Mouse (Mus musculus): Measurements from ENCODE around the gene Olfr690. TPM values are rescaled to one million over a fixed set of nuclear protein-coding genes. Genes with fewer than 3 reads are reported as not detected.
"Not testable (repeated sequence)": the region's sequence is repeated elsewhere in the genome, so short reads cannot be mapped to it uniquely, and the experiment has no call there.

The Olfr690 gene
- polyA plus RNA-seq, 1 experiment from 2014 or later, result not detected

GRCm38 (mm10) chr7:105367268-105367667 lies 33.4 kb upstream of the Olfr690 start:
- no peaks in the 10 kb centered on the region for H3K9me3 ChIP-seq (ENCODE audit: control insufficient read depth, low read length)
- H3K9ac ChIP-seq (ENCODE audit: low read length), result no peak overlapping the region
- peaks cover 6% of the 10 kb centered on the region; the same call in 1 of the 2 replicates for H3K36me3 ChIP-seq (ENCODE audit: control insufficient read depth, insufficient read depth, low read length)
- ATAC-seq (ENCODE audit: insufficient number of reproducible peaks, insufficient read depth, low FRiP score, low read depth), result no peak
- H3K27ac ChIP-seq (replicated peaks in 1 of 2; ENCODE audit: control insufficient read depth in 1 of 2, insufficient read depth in 1 of 2, low read depth in 2 of 2, low read length in 2 of 2), result no peak overlapping the region
- H3K27me3 ChIP-seq (ENCODE audit: control insufficient read depth, insufficient read depth, low read length), result no peaks in the 10 kb centered on the region
- no peak overlapping the region for H3K4me2 ChIP-seq (ENCODE audit: low read length)
- 77% methylated on average over 5 of the region's 5 CpGs for WGBS
- H3K4me3 ChIP-seq (ENCODE audit: control insufficient read depth in 1 of 2, insufficient read depth in 1 of 2, low read depth in 1 of 2, low read length in 2 of 2), result no peak overlapping the region
- no peaks in the 10 kb centered on the region for H3K4me1 ChIP-seq (ENCODE audit: control insufficient read depth in 2 of 2, insufficient read depth in 2 of 2, low read length in 2 of 2)

GRCm38 (mm10) chr7:105361713-105362112 lies 27.8 kb upstream of the Olfr690 start:
- no peak for ATAC-seq (ENCODE audit: insufficient number of reproducible peaks, insufficient read depth, low FRiP score, low read depth)
- no peaks in the 10 kb centered on the region for H3K27me3 ChIP-seq (ENCODE audit: control insufficient read depth, insufficient read depth, low read length)
- no peak overlapping the region for H3K4me3 ChIP-seq (ENCODE audit: control insufficient read depth in 1 of 2, insufficient read depth in 1 of 2, low read depth in 1 of 2, low read length in 2 of 2)
- no peak overlapping the region for H3K27ac ChIP-seq (replicated peaks in 1 of 2; ENCODE audit: control insufficient read depth in 1 of 2, insufficient read depth in 1 of 2, low read depth in 2 of 2, low read length in 2 of 2)
- H3K4me1 ChIP-seq (ENCODE audit: control insufficient read depth in 2 of 2, insufficient read depth in 2 of 2, low read length in 2 of 2), result no peaks in the 10 kb centered on the region
- no peak overlapping the region for H3K9ac ChIP-seq (ENCODE audit: low read length)
- H3K9me3 ChIP-seq (ENCODE audit: control insufficient read depth, low read length), result no peaks in the 10 kb centered on the region
- H3K4me2 ChIP-seq (ENCODE audit: low read length), result no peak overlapping the region
- no peaks in the 10 kb centered on the region for H3K36me3 ChIP-seq (ENCODE audit: control insufficient read depth, insufficient read depth, low read length)
- WGBS, result 69% methylated on average over 2 of the region's 2 CpGs

- H3K9ac ChIP-seq (ENCODE audit: low read length); H3K4me1 ChIP-seq (ENCODE audit: control insufficient read depth in 2 of 2, insufficient read depth in 2 of 2, low read length in 2 of 2); H3K27ac ChIP-seq (replicated peaks in 1 of 2; ENCODE audit: control insufficient read depth in 1 of 2, insufficient read depth in 1 of 2, low read depth in 2 of 2, low read length in 2 of 2); H3K36me3 ChIP-seq (ENCODE audit: control insufficient read depth, insufficient read depth, low read length); H3K4me3 ChIP-seq (ENCODE audit: control insufficient read depth in 1 of 2, insufficient read depth in 1 of 2, low read depth in 1 of 2, low read length in 2 of 2); H3K27me3 ChIP-seq (ENCODE audit: control insufficient read depth, insufficient read depth, low read length); H3K9me3 ChIP-seq (ENCODE audit: control insufficient read depth, low read length); H3K4me2 ChIP-seq (ENCODE audit: low read length): not testable (repeated sequence)
- WGBS, result 92% methylated on average over 1 of the region's 2 CpGs
- peak; percentile 81 for ATAC-seq (ENCODE audit: insufficient number of reproducible peaks, insufficient read depth, low FRiP score, low read depth)
Observed at GRCm38 (mm10) chr7:105356487-105356886, 22.6 kb upstream of the Olfr690 start.

GRCm38 (mm10) chr7:105356064-105356463 lies 22.2 kb upstream of the Olfr690 start:
- WGBS, result no CpG with 5 or more reads among the region's 5 CpGs

GRCm38 (mm10) chr7:105342752-105343151 lies 8.8 kb upstream of the Olfr690 start:
- no peaks in the 10 kb centered on the region for H3K4me1 ChIP-seq (ENCODE audit: control insufficient read depth in 2 of 2, insufficient read depth in 2 of 2, low read length in 2 of 2)
- no peaks in the 10 kb centered on the region for H3K27me3 ChIP-seq (ENCODE audit: control insufficient read depth, insufficient read depth, low read length)
- no peak for ATAC-seq (ENCODE audit: insufficient number of reproducible peaks, insufficient read depth, low FRiP score, low read depth)
- H3K36me3 ChIP-seq (ENCODE audit: control insufficient read depth, insufficient read depth, low read length), result no peaks in the 10 kb centered on the region
- no peak overlapping the region for H3K9ac ChIP-seq (ENCODE audit: low read length)
- H3K4me3 ChIP-seq (ENCODE audit: control insufficient read depth in 1 of 2, insufficient read depth in 1 of 2, low read depth in 1 of 2, low read length in 2 of 2), result no peak overlapping the region
- no peaks in the 10 kb centered on the region for H3K9me3 ChIP-seq (ENCODE audit: control insufficient read depth, low read length)
- 77% methylated on average over 2 of the region's 2 CpGs for WGBS
- no peak overlapping the region for H3K4me2 ChIP-seq (ENCODE audit: low read length)
- no peak overlapping the region for H3K27ac ChIP-seq (replicated peaks in 1 of 2; ENCODE audit: control insufficient read depth in 1 of 2, insufficient read depth in 1 of 2, low read depth in 2 of 2, low read length in 2 of 2)

More at GRCm38 (mm10) chr7:105356064-105356463, 22.2 kb upstream of the Olfr690 start:
- not testable (repeated sequence) for H3K9ac ChIP-seq (ENCODE audit: low read length); H3K27me3 ChIP-seq (ENCODE audit: control insufficient read depth, insufficient read depth, low read length); H3K4me3 ChIP-seq (ENCODE audit: control insufficient read depth in 1 of 2, insufficient read depth in 1 of 2, low read depth in 1 of 2, low read length in 2 of 2); H3K9me3 ChIP-seq (ENCODE audit: control insufficient read depth, low read length); H3K4me2 ChIP-seq (ENCODE audit: low read length); H3K36me3 ChIP-seq (ENCODE audit: control insufficient read depth, insufficient read depth, low read length); H3K4me1 ChIP-seq (ENCODE audit: control insufficient read depth in 2 of 2, insufficient read depth in 2 of 2, low read length in 2 of 2); H3K27ac ChIP-seq (replicated peaks in 1 of 2; ENCODE audit: control insufficient read depth in 1 of 2, insufficient read depth in 1 of 2, low read depth in 2 of 2, low read length in 2 of 2)
- ATAC-seq (ENCODE audit: insufficient number of reproducible peaks, insufficient read depth, low FRiP score, low read depth), result 0 out of 2 replicates have a peak, but pooled peaks have one; percentile 21

- no peak within 1 kb of the TSS for H3K9ac ChIP-seq (ENCODE audit: low read length)
- WGBS, result 47% methylated on average over 1 of the region's 1 CpGs
- no peaks in the 10 kb centered on the region for H3K4me1 ChIP-seq (ENCODE audit: control insufficient read depth in 2 of 2, insufficient read depth in 2 of 2, low read length in 2 of 2)
- H3K9me3 ChIP-seq (ENCODE audit: control insufficient read depth, low read length), result no peaks in the 10 kb centered on the region
- no peak within 1 kb of the TSS for H3K4me2 ChIP-seq (ENCODE audit: low read length)
- no peak within 1 kb of the TSS for H3K4me3 ChIP-seq (ENCODE audit: control insufficient read depth in 1 of 2, insufficient read depth in 1 of 2, low read depth in 1 of 2, low read length in 2 of 2)
- no peaks in the 10 kb centered on the region for H3K36me3 ChIP-seq (ENCODE audit: control insufficient read depth, insufficient read depth, low read length)
- ATAC-seq (ENCODE audit: insufficient number of reproducible peaks, insufficient read depth, low FRiP score, low read depth), result no peak
- no peaks in the 10 kb centered on the region for H3K27me3 ChIP-seq (ENCODE audit: control insufficient read depth, insufficient read depth, low read length)
- no peak within 1 kb of the TSS for H3K27ac ChIP-seq (replicated peaks in 1 of 2; ENCODE audit: control insufficient read depth in 1 of 2, insufficient read depth in 1 of 2, low read depth in 2 of 2, low read length in 2 of 2)
Observed at GRCm38 (mm10) chr7:105342170-105342569, 8.3 kb upstream of the Olfr690 start, which contains the start of gene Olfr691. Gene Olfr691, minus strand, starts transcription at chr7:105342270.

DNA sequence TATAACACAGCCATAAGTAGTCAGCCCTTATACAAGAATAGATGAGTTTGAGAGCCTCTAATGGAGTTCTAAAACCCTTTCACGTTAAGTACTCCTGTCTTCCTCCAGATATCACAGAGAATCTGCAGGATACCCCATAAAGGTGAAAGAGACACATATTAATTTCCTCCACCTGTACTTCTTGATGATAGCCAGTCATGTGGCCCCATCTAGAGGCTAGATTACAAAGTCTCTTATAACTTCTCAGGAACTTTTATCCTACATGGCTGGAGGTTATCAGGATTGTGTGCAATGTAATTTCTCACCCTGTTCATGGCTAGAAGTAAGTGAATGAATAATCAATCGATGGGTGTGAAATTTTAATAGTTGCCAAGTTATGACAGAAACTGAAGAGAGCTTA lies 8.6 kb downstream of the Olfr690 start:
- H3K36me3 ChIP-seq (ENCODE audit: control insufficient read depth, insufficient read depth, low read length), result no peaks in the 10 kb centered on the region
- no peaks in the 10 kb centered on the region for H3K27me3 ChIP-seq (ENCODE audit: control insufficient read depth, insufficient read depth, low read length)
- no peak overlapping the region for H3K9ac ChIP-seq (ENCODE audit: low read length)
- H3K27ac ChIP-seq (replicated peaks in 1 of 2; ENCODE audit: control insufficient read depth in 1 of 2, insufficient read depth in 1 of 2, low read depth in 2 of 2, low read length in 2 of 2), result no peak overlapping the region
- H3K4me3 ChIP-seq (ENCODE audit: control insufficient read depth in 1 of 2, insufficient read depth in 1 of 2, low read depth in 1 of 2, low read length in 2 of 2), result no peak overlapping the region
- 62% methylated on average over 2 of the region's 2 CpGs for WGBS
- H3K9me3 ChIP-seq (ENCODE audit: control insufficient read depth, low read length), result no peaks in the 10 kb centered on the region
- ATAC-seq (ENCODE audit: insufficient number of reproducible peaks, insufficient read depth, low FRiP score, low read depth), result no peak
- H3K4me1 ChIP-seq (ENCODE audit: control insufficient read depth in 2 of 2, insufficient read depth in 2 of 2, low read length in 2 of 2), result no peaks in the 10 kb centered on the region
- H3K4me2 ChIP-seq (ENCODE audit: low read length), result no peak overlapping the region

GRCm38 (mm10) chr7:105310865-105311264 lies 23.0 kb downstream of the Olfr690 start, which contains the start of gene Olfr689:
Gene Olfr689, plus strand, starts transcription at chr7:105311165.
- H3K4me3 ChIP-seq (ENCODE audit: control insufficient read depth in 1 of 2, insufficient read depth in 1 of 2, low read depth in 1 of 2, low read length in 2 of 2), result no peak within 1 kb of the TSS
- WGBS, result 71% methylated on average over 1 of the region's 1 CpGs
- no peaks in the 10 kb centered on the region for H3K36me3 ChIP-seq (ENCODE audit: control insufficient read depth, insufficient read depth, low read length)
- no peak within 1 kb of the TSS for H3K9ac ChIP-seq (ENCODE audit: low read length)
- ATAC-seq (ENCODE audit: insufficient number of reproducible peaks, insufficient read depth, low FRiP score, low read depth), result no peak
- H3K9me3 ChIP-seq (ENCODE audit: control insufficient read depth, low read length), result no peaks in the 10 kb centered on the region
- no peaks in the 10 kb centered on the region for H3K4me1 ChIP-seq (ENCODE audit: control insufficient read depth in 2 of 2, insufficient read depth in 2 of 2, low read length in 2 of 2)
- no peaks in the 10 kb centered on the region for H3K27me3 ChIP-seq (ENCODE audit: control insufficient read depth, insufficient read depth, low read length)
- no peak within 1 kb of the TSS for H3K27ac ChIP-seq (replicated peaks in 1 of 2; ENCODE audit: control insufficient read depth in 1 of 2, insufficient read depth in 1 of 2, low read depth in 2 of 2, low read length in 2 of 2)
- H3K4me2 ChIP-seq (ENCODE audit: low read length), result no peak within 1 kb of the TSS

Measured in heart, embryonic 14.5 days (tissue).